Mouse (Mus musculus) left cerebral cortex, postnatal 25 days (tissue): ENCODE data around the gene Itpa. TPM values are rescaled to one million over a fixed set of nuclear protein-coding genes. Genes with fewer than 3 reads are reported as not detected.

Experiments
- DNase-seq, 2 experiments: peaks; one replicate each; pipeline ENCODE4 v3.0.0; 2022; ENCODE audit warnings: low spot score in 2 of 2, mixed read lengths in 1 of 2
- intact Hi-C: fragments of 180-260 bp; cut with DNase I; formaldehyde crosslinking; loops from one replicate; pipeline ENCODE4 v1.15.1; 2025
- total RNA-seq, 2 experiments: library from RNA; stranded (reverse); gene quantifications; 2 replicates each; pipeline ENCODE4 v1.2.3; 2021

Itpa gene
- total RNA-seq, 2 experiments from 2014 or later: 39.4 to 42.8 TPM

- intact Hi-C loops: no loop called here
- no peak for DNase-seq
Observed at GRCm38 (mm10) chr2:130706602-130707001, 39.2 kb downstream of the Itpa start.

GRCm38 (mm10) chr2:130707057-130707456 lies 39.6 kb downstream of the Itpa start:
- intact Hi-C loops: no loop called here
- DNase-seq: no peak

DNA sequence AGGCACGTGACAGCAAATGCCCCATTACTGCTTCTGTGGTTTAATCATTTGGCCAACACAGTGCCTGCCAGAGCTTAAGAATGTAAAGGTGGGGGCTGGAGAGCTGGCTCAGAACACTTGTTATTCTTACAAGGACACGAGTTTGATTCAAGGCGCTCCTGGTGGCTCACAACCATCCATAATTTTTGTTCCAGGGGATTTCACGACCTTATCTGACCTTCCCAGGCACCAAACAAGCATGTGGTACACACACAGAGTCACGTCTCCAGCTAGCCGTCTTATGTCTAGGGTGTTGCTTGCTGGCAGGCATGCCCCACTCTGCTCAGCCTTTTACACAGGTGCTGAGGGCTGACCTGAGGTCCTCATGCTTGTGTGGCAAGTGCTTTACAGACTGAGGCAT lies 50.5 kb downstream of the Itpa start:
- intact Hi-C loops: no loop called here

DNA sequence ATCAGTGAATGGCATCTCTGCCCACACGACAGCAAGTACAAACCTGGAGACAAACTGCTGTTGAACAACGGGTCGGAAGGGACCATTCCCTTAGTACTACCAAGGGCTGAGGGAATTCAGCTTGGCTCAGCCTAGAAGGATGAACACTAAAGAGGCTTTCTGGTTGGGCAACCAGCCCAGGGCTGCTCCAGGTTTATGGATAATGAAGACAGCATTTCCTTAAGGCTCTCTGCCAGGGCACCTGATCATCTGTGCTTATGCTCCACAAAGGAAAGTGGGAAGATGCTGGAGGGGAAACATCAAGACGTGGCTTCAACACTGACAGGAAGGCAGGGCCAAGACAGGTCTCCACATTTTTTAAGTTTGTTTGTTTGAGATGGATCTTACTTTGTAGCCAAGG lies 57.0 kb downstream of the Itpa start:
- no peak for DNase-seq
- intact Hi-C loops: no loop called here

More for the DNA sequence above, 50.5 kb downstream of the Itpa start:
- no peak for DNase-seq

GRCm38 (mm10) chr2:130727752-130728151 lies 60.3 kb downstream of the Itpa start:
- intact Hi-C loops: no loop called here
- no peak for DNase-seq

- peak in 1 of 2 experiments; percentile 70 for DNase-seq
- intact Hi-C loops: no loop called here
Observed at GRCm38 (mm10) chr2:130728906-130729585, 61.6 kb downstream of the Itpa start.

DNA sequence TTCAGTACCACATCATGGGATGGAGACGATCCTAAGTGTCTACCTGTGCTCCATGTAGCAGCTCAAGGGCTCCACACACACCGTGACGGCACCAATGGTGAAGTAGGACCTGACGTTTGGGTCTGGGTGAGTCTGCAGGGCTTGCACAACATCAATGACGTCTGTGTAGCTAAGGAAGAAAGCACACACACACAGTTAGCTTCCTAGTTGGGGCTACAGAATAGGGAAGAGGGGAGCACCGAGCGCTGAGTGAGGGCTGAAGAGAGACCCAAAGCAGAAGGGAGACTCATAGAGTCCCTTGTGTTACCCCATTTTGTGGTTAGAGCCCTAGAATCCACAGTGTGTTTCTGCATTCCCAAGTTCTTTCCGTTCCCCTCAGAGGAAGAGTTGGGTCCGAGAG lies 63.3 kb downstream of the Itpa start:
- intact Hi-C loops: no loop called here
- no peak for DNase-seq

Other genes starting within 250 kb of the Itpa start
- 10 to 100 TPM; 83.5 to 88.3 TPM for gene Vps16, start 243.3 kb upstream of the Itpa start, total RNA-seq
- gene Pced1a, start 242.9 kb upstream of the Itpa start, total RNA-seq: 10 to 100 TPM; 20.2 to 23.1 TPM
- 100 to 1,000 TPM; 234 to 252 TPM for gene Ptpra, start 217.3 kb upstream of the Itpa start, total RNA-seq
- gene Mrps26, start 103.9 kb upstream of the Itpa start, total RNA-seq: 10 to 100 TPM; 76.1 to 76.8 TPM
- gene Oxt, start 91.4 kb upstream of the Itpa start, total RNA-seq: 1 to 10 TPM; 1.9 to 2.2 TPM
- 10 to 100 TPM; 13.5 to 20.4 TPM for gene Avp, start 85.1 kb upstream of the Itpa start, total RNA-seq
- gene Fastkd5, start 37.6 kb upstream of the Itpa start, total RNA-seq: 1 to 10 TPM; 8.2 to 9.0 TPM
- gene Ubox5, start 37.6 kb upstream of the Itpa start, total RNA-seq: 10 to 100 TPM in 1 of 2 experiments, 1 to 10 TPM in 1; 9.8 to 10.7 TPM
- gene Lzts3, start 24.8 kb upstream of the Itpa start, total RNA-seq: 100 to 1,000 TPM; 174 to 190 TPM
- gene Ddrgk1, start 3.0 kb upstream of the Itpa start, total RNA-seq: 100 to 1,000 TPM in 1 of 2 experiments, 10 to 100 TPM in 1; 97.3 to 108 TPM
- gene Slc4a11, start 29.9 kb downstream of the Itpa start, total RNA-seq: 1 to 10 TPM; 1.8 to 1.9 TPM
- 10 to 100 TPM; 67.1 to 78.1 TPM for gene 4930402H24Rik, start 238.8 kb downstream of the Itpa start, total RNA-seq
- 100 to 1,000 TPM; 122 to 127 TPM for gene Atrn, start 238.9 kb downstream of the Itpa start, total RNA-seq